Comparison of ENCODE assay signal across 20 mouse cellular contexts in genomic region chr13:59148793-59149192, GRCm38 (mm10).
DNase-seq lines count a peak whose midpoint lies in the region; TF ChIP-seq lines count a peak whose summit lies in the region.
"Had no signal": no experiment of that assay in that cellular context is flagged by ENCODE, and none has a peak within 500 bp of the region (broad histone marks: within the 10 kb centered on the region; RNA-seq: fewer than 3 reads in every experiment).

No protein-coding gene starts in this region.

- intact Hi-C loops in left cerebral cortex, adult 2 months (cut with DNase I), result loop anchor here (1.0 to 5.0 kb wide), 3 partner anchors 21 to 139 kb away; no protein-coding TSS in a partner anchor
- intact Hi-C loops in left cerebral cortex, postnatal 4 days (cut with DNase I), result no loop called here

- TF ChIP-seq CTCF in left cerebral cortex, adult 2 months (IDR thresholded peaks at IDR 0.05), result no peak

- DNase-seq in left cerebral cortex, adult 2 months (ENCODE audit: extremely low spot score in 1 of 2, low spot score in 2 of 2), result no peak
- no peak for DNase-seq in left cerebral cortex, postnatal 4 days
- DNase-seq in ES-CJ7 (ENCODE audit: low read depth, low spot score), result peak; percentile 6
- peak; percentile 55 for DNase-seq in brain, adult 2 months (ENCODE audit: low read depth, low spot score)
- DNase-seq in adrenal gland, postnatal 14 days, result no peak
- no peak for DNase-seq in ovary, postnatal 14 days (ENCODE audit: low spot score)
- DNase-seq: adrenal gland, adult 8-10 months; adrenal gland, postnatal 25 days; cerebellum, adult 11 months; cerebellum, adult 18-20 months; cerebellum, adult 8-10 months; cerebellum, adult 9-11 months; cerebellum, postnatal 14 days; cerebellum, postnatal 36 days; embryo, embryonic 11 days had no signal

- H3K27ac ChIP-seq in left cerebral cortex, adult 2 months, result peak overlapping the region; percentile 44; the same call in 1 of the 2 replicates
- H3K27ac ChIP-seq: embryonic facial prominence, embryonic 13.5 days; embryonic facial prominence, embryonic 15.5 days; forebrain, embryonic 10.5 days had no signal

- H3K4me3 ChIP-seq in left cerebral cortex, adult 2 months, result peak overlapping the region; percentile 28; the same call in 1 of the 2 replicates
- H3K4me3 ChIP-seq: embryonic facial prominence, embryonic 13.5 days; embryonic facial prominence, embryonic 15.5 days; erythroblast, embryonic 14.5 days; forebrain, embryonic 10.5 days; forebrain, embryonic 12.5 days had no signal

Comparison
In these comparisons a context has a peak if more than half of its experiments do, and no peak if none do; other contexts are left out.
1. DNase-seq: peak in ES-CJ7 (single experiment) and brain, adult 2 months (single experiment); none in left cerebral cortex, adult 2 months (0 of 2), left cerebral cortex, postnatal 4 days (single experiment), adrenal gland, postnatal 14 days (single experiment) and ovary, postnatal 14 days (single experiment).